Mouse (Mus musculus) monocyte, adult 5-6 weeks (primary cell): Measurements from ENCODE around the gene Bricd5. TPM values are rescaled to one million over a fixed set of nuclear protein-coding genes. Genes with fewer than 3 reads are reported as not detected.
A peak's percentile ranks its signal among the peaks of the same experiment; 100 is the strongest.
"Not testable (repeated sequence)": the region's sequence is repeated elsewhere in the genome, so short reads cannot be mapped to it uniquely, and the experiment has no call there.

Experiments
- ATAC-seq: fragments of 153-309, 156-312 bp; replicated peaks from 2 replicates; pipeline ENCODE4 v1.8.0; 2017; ENCODE audit warnings: mild to moderate bottlenecking; ENCODE audit not compliant: low TSS enrichment, insufficient number of reproducible peaks, severe bottlenecking, poor library complexity, low FRiP score
- total RNA-seq: library from RNA; stranded (forward); fragments of 200-1000, 200-491, 200-594 nt; gene quantifications from 3 replicates; pipeline ENCODE4 v1.2.3, GENCODE M21; 2017

Bricd5 gene
- total RNA-seq, 1 experiment from 2014 or later: 1.3 TPM

- peak; percentile 97 for ATAC-seq
These were observed 18.7 kb upstream of the Bricd5 start for GRCm38 (mm10) chr17:24454756-24455522.

- ATAC-seq: not testable (repeated sequence)
These were observed 18.0 kb upstream of the Bricd5 start for GRCm38 (mm10) chr17:24455523-24456206.

GRCm38 (mm10) chr17:24461580-24461979 is 12.1 kb upstream of the Bricd5 start:
- peak; percentile 61 for ATAC-seq

- no peak for ATAC-seq
These were observed 10.8 kb upstream of the Bricd5 start for GRCm38 (mm10) chr17:24462932-24463331.

GRCm38 (mm10) chr17:24463374-24464133 is 10.1 kb upstream of the Bricd5 start:
- peak; percentile 24; the same call in 1 of the 2 replicates for ATAC-seq

- no peak for ATAC-seq
These were observed 4.9 kb upstream of the Bricd5 start for GRCm38 (mm10) chr17:24468636-24469246.

- no peak for ATAC-seq
These were observed 4.3 kb upstream of the Bricd5 start for GRCm38 (mm10) chr17:24469336-24469909.

GRCm38 (mm10) chr17:24469910-24470602 is 3.6 kb upstream of the Bricd5 start, which contains the start of the genes E4f1 and Pgp:
Gene E4f1, minus strand, starts transcription at chr17:24470313.
Gene Pgp, plus strand, starts transcription at chr17:24470392.
- ATAC-seq: peak; percentile 90

- no peak for ATAC-seq
These were observed 2.8 kb upstream of the Bricd5 start for GRCm38 (mm10) chr17:24470701-24471527.

- no peak for ATAC-seq
These were observed 1.2 kb upstream of the Bricd5 start for GRCm38 (mm10) chr17:24472512-24472911.

- no peak for ATAC-seq
These were observed 873 bp downstream of the Bricd5 start for GRCm38 (mm10) chr17:24474557-24474956.

- no peak for ATAC-seq
These were observed 1.9 kb downstream of the Bricd5 start for GRCm38 (mm10) chr17:24475586-24475985.

GRCm38 (mm10) chr17:24476022-24476776 is 2.5 kb downstream of the Bricd5 start:
- no peak for ATAC-seq

- ATAC-seq: no peak
These were observed 3.6 kb downstream of the Bricd5 start for GRCm38 (mm10) chr17:24477053-24477984.

GRCm38 (mm10) chr17:24477985-24478600 is 4.4 kb downstream of the Bricd5 start:
- ATAC-seq: no peak
